Mouse (Mus musculus): ENCODE results near the gene Ltf.

Ltf gene

DNA sequence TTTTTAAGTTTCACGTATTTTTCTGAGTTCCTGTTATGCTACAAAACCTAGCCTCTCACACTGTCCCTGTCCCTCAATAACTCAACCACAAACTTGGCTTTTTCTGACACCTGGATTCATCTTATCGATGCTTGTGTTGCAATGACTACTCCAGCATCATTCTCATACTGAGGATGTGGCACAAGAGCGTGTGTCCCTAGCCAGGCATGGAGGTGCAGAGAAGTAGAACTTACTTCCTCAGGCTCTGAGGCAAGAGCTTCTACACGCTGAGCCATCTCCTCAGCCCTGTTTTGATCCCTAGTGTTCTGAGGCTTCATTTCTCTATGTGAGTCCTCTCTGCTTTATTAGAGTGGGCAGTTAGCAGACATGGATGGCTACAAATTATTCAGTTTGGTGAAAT is 14.6 kb downstream of the Ltf start:
- no peak for DNase-seq (ENCODE audit: extremely low spot score, low spot score)

DNA sequence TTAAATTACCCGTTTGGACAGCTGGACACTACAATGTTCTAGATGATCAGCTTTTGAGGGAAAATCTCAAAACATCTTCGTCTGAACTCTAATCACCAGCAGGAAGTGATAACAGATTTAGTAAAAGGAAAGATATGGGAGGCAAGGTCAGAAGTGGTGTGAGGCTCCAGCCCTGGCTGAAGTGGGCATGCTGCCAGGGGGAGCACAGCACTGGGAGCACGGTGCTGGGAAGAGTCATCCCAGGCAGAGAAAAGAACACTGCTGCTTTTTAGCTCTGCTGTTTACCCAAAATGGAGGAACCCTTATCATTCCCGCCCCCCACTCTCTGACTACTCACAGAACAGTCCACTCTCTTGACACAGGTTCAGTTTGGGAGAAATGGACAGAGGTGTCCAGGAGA is 20.9 kb downstream of the Ltf start:
- no peak for DNase-seq (ENCODE audit: extremely low spot score, low spot score)

DNA sequence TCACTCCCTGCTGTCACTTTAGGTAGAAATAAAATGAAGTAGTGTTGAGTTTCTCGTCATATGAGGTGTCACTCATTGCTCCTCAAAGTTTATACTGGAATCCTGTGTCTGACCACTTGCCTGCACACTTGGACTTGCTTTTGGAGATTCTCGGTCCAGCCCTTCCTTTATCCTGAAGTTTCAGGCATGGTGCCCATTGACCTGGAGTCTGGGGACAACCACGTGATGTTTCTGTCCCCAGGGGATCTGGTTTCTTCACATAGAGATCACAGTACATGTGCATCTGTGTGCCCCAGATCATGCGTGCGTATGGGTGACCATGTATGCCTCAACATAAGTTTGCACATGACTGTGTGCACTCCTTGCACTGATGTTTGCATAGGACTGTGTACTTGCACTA is 23.2 kb downstream of the Ltf start:
- no peak for DNase-seq (ENCODE audit: extremely low spot score, low spot score)

GRCm38 (mm10) chr9:111046222-111046621 is 27.2 kb downstream of the Ltf start:
- DNase-seq (ENCODE audit: extremely low spot score, low spot score): no peak

DNA sequence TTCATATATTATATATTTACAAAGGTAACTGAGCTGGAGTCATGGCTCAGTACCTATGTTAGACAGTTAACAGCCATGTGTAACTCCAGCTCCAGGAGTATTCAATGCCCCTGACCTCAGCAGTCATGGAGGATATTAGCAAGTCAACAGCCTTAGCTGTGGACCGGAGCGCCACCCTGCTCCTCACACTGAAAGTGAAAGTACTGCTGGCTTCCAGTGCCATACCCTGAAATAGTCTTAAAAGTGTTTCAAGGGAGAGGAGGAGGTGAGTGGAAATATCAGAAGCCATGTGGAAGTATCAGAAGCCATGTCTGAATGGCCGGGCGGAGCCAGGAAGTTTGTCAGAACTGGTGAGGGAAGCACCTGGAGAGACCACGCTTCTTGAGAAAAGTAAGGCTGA is 28.2 kb downstream of the Ltf start:
- no peak for DNase-seq (ENCODE audit: extremely low spot score, low spot score)

DNA sequence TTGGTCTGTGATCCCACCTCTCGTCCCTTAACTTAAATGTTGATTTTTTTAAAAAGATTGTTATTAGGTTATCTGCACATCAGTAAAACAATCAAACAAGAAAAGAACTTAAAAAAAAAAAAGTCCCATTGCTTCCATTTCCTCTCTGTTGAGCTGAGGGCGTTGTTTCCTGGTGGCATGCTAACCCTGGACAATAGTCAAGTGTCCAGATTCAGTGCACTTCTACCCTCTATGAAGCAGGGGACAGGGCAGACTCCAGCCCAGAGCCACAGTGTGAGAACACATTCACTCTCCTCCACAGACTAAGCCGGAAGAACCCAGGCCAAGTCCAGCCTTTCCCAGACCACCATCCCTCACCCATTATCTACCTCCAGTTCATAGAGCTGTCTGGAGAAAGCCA is 29.4 kb downstream of the Ltf start:
- no peak for DNase-seq (ENCODE audit: extremely low spot score, low spot score)

GRCm38 (mm10) chr9:111054923-111055322 is 35.9 kb downstream of the Ltf start:
- DNase-seq (ENCODE audit: extremely low spot score, low spot score): no peak

DNA sequence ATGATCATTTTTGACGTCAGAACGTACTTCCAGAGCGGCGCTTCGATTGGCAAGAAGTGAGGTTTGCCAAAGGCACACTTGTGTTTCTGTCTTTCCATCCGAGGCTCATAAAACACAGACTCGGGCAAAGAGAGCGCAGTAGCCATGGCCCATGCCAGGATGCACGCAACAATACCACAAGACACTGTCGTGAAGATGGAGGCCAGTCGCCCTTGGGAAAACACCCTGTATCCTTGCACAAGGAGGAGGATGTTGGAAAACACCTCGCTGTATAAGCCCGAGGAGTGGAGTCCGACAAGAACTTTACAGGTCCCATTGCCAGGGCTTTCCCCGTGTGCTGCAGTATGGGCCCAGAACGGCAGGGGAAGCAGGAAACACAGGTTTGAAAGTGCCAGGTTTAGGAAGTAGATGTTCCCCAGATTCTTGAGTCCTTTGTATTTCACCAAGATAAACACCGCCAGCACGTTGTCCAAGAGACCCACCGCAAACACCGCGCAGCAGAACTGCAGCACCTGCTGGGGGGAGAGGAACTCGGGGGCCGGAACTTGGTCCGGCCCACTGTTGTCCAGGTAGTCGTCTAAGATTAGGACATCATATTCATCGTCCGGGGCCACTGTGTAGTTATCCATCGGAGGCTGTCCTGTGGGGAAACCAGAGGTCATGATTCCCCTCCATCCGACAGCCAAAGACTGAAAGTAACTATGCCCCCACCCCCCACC is 36.9 kb downstream of the Ltf start:
- no peak for DNase-seq (ENCODE audit: extremely low spot score, low spot score)

DNA sequence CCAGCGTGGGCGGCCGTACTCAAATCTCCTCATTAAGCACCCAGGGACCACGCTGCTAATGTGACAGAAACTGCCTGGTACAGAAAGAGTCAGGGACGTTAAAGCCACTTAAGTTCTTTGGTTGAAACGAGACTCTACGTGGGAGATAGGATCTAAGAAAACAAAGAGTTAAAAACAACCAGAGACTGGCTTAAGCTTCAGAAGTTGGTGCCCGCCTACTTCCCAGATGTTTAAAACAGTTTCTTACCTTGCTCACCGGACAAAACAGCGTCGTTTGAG is 37.4 kb downstream of the Ltf start:
- no peak for DNase-seq (ENCODE audit: extremely low spot score, low spot score)

GRCm38 (mm10) chr9:111056798-111057543 is 37.9 kb downstream of the Ltf start, which contains the start of gene Ccrl2:
Gene Ccrl2, minus strand, starts transcription at chr9:111057519.
- DNase-seq (ENCODE audit: extremely low spot score, low spot score): no peak

DNA sequence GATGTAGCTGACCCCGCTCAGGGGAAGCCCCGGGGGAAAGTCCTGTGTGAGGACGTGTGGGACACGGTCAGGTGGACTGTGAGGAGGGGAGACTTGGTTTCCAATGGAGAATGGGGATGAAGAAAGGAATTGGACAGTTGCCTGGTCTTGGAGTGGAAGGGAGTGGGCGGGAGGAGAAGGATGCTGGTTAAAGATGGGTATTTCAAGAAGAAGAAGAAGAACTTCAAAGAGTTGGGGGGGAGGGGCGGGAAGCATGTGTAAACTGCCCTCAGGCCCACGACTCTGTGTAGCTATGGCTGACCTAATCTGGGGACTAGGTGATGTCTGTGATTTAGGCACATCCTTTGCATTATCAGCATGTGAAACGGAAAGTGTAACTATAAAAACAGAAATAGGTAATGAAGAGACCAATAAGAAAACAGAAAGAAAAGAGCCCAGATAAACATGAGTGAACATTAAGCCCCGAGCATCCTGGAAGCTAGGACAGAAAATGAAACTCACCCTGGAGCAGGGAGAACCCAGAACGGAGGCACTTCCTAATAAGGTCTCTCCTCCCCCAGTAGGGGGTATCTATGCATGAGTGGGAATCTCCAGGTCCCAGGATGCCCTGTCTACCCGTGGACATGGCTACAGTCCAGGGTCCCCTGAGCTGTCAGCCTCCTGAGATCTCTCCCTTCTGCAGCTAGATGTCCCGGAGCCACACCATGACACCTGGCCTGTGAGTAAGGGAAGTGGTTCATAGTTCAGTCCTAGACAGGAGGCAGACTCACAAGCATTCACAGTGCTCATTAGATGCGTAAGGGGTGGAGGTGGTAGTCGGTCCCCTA is 38.7 kb downstream of the Ltf start:
- no peak for DNase-seq (ENCODE audit: extremely low spot score, low spot score)

- DNase-seq (ENCODE audit: extremely low spot score, low spot score): no peak
Measured at GRCm38 (mm10) chr9:111058943-111059556, 40.0 kb downstream of the Ltf start.

DNA sequence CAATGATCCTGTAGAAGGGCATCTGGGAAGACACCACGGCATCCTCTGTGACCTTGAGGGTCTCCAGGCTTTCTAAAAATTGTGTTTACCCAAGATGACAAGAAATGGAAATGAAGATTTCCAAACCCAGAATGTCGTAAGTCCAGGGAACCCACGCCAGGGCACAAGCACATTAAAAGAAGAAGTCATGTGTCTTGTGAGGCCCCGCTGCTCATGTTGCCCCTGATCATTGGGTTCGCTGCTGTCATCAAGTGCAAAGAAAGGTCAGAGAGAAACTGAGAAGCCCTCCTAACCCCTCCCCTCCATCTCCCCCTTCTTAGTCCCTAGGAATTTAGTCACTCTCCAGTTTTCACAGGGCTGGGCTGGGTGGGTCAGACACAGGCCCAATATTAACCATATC is 43.8 kb downstream of the Ltf start:
- no peak for DNase-seq (ENCODE audit: extremely low spot score, low spot score)

GRCm38 (mm10) chr9:111067052-111067451 is 48.0 kb downstream of the Ltf start:
- no peak for DNase-seq (ENCODE audit: extremely low spot score, low spot score)

GRCm38 (mm10) chr9:111070546-111070961 is 51.5 kb downstream of the Ltf start:
- peak; percentile 54 for DNase-seq (ENCODE audit: extremely low spot score, low spot score)

DNA sequence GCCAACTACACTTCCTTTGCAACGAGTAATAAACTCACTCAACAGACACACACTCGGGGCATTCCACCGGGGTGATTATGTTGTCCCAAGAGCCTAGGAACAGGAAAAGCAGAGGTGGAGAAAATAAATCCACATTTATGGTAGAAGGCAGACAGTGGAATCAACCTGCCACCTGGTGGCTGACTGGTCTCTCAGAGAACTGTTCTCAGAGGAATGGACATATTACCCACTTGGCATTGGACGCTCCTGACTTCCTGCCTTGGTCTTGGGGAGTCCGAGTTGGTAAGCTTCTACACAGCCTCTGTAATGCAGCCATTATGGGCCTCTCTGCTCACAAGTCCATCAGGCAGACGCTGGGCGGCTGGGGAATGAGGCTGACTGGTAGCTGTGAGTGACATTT is 53.1 kb downstream of the Ltf start:
- DNase-seq (ENCODE audit: extremely low spot score, low spot score): no peak

DNA sequence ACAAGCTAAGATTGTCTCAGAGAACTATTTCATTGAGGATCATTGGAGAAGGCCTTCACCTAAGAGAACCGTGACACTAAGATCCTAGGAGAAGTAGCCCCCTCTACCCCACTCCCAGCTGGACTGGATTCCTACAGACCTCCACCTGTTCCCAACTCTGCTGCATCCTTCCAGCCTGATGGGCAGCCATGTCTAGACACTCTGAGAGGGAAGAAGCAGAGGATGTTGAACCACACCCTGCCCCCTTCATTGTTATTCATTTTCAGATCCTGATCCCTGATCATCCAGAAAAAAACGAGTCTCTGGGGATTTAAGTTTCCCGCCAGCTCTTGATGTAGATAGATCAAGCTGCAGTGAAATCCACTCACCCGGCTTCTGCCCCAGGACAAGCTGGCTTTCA is 53.9 kb downstream of the Ltf start:
- no peak for DNase-seq (ENCODE audit: extremely low spot score, low spot score)

DNA sequence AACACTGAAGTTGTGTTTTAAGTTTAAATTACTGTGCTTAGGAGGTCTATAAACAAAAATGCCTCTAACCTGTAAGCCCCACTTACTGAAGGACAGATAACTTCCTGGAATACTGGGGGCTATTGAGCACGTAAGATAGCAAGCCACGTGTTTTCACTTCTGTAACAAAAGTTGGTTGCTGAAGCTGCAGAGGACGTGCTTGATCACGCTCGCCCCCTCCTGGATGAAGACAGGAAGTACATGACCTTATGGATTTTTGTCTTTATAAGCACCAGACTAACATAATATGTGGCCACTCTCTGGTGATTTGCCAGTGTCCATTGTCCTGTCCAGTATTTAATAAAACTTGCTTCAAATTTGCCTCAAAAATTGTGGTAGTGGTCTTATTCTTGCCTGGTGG is 58.7 kb downstream of the Ltf start:
- no peak for DNase-seq (ENCODE audit: extremely low spot score, low spot score)

DNA sequence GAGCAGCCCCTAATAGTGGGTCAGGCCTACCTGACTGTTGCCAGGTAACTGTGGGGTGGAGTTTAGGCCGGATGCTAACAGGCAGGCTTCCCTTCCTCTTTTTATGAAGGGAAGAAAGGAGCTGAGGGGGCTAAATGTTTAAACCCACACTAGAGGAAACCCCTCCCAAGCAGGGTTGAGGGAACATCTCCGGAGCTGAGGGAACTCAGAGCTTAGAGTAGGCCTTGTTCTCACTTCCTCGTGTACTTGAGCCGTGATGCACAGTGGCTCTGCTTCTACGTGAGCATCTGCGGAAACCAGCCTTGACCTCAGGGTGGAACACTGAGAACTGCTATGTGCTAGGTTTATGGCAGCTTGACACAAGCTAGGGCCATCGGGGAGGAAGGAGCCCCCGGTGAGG is 61.7 kb downstream of the Ltf start:
- DNase-seq (ENCODE audit: extremely low spot score, low spot score): no peak

GRCm38 (mm10) chr9:111081765-111082164 is 62.7 kb downstream of the Ltf start:
- no peak for DNase-seq (ENCODE audit: extremely low spot score, low spot score)

DNA sequence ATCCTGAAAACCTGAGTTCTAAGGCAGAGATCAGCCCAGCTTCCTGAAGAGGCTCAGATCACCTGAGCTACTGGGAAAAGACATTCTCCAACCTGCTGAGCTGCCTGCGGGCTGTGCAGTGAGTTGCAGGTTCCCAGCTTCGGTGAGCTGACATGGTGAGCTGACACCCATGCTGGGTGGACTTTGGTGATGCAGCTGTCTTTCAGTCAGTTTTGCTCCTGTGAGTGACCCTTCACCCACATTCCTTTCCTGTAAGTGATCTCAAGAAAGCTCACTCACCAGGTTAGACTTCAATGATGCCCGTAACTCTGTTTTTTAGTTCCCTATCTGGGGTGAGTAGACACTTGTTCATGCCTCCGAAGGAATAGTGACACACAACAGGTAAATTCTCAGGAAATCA is 66.3 kb downstream of the Ltf start:
- no peak for DNase-seq (ENCODE audit: extremely low spot score, low spot score)

DNA sequence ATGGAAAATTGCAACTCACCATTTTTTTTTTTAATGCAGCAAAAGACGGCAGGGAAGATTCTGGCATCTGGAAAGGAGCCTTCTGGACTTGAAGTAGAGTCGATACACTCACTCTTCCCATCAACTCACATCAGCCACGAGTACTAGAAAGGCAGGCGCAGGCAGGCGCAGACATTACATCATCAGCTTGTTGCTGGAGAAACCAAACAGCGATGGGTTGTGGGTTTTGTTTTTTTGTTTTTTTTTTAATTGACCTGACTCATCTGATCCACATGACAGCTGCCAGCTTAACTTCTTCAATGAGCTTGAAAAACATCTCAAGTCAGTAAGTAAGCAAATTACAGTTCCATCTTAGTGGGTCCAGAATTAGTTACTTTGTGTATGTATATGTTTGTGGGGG is 67.1 kb downstream of the Ltf start:
- no peak for DNase-seq (ENCODE audit: extremely low spot score, low spot score)
